ENCODE assay signal across 1 mouse cellular context in the genomic region with DNA sequence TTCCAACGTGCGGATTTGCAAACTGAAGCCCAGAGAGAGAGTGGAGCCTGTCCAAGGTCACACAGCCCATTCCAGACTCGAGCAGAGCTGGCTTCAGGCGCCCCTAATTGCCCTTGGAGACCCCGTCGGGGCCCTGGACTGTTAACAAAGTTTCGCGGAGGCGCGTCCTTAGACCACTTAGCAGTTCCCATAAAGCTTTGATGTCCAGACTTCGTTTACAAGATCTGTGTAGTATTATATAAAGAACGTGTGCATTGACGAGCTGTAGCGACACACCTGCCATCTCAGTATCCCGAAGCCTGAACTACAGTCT.
TF ChIP-seq lines count a peak whose summit lies in the region.

No protein-coding gene starts in this region.

TF ChIP-seq in MEL, 35 proteins besides CTCF, POLR2A, EP300 and RAD21 (continued from another document):
- TF ChIP-seq ELF1 (IDR thresholded peaks at IDR 0.05; ENCODE audit: low read depth, low read length) (no peak), USF1 (IDR thresholded peaks at IDR 0.05; ENCODE audit: low read depth, low read length) (0 out of 2 replicates have a peak, but pooled peaks have one; percentile 88), RCOR1 (IDR thresholded peaks at IDR 0.05; ENCODE audit: low read depth, low read length) (no peak; the same call in 1 of the 2 replicates), CHD2 (IDR thresholded peaks at IDR 0.05; ENCODE audit: low read length) (no peak), NELFE (IDR thresholded peaks at IDR 0.05; ENCODE audit: low read depth, low read length) (peak; percentile 8; the same call in 1 of the 2 replicates), CHD1 (IDR thresholded peaks at IDR 0.05; ENCODE audit: low read depth, low read length) (peak; percentile 67; the same call in 1 of the 2 replicates), JUND (IDR thresholded peaks at IDR 0.05; ENCODE audit: low read depth, low read length) (no peak), BHLHE40 (IDR thresholded peaks at IDR 0.05; ENCODE audit: borderline replicate concordance, low read depth, low read length) (no peak), GABPA (IDR thresholded peaks at IDR 0.05; ENCODE audit: low read depth, low read length) (no peak), ZNF384 (IDR thresholded peaks at IDR 0.05; ENCODE audit: low read depth, low read length) (no peak), USF2 (IDR thresholded peaks at IDR 0.05; ENCODE audit: borderline replicate concordance in 1 of 2, insufficient read depth in 1 of 2, low read depth in 1 of 2, low read length in 2 of 2) (no peak), MAX (IDR thresholded peaks at IDR 0.05; ENCODE audit: low read length) (no peak), KAT2A (conservative IDR thresholded peaks at IDR 0.05; ENCODE audit: low read depth, low read length) (no peak), SIN3A (IDR thresholded peaks at IDR 0.05; ENCODE audit: low read length) (peak; percentile 93)
TF ChIP-seq in MEL: peak in this region for 6.
